Mouse (Mus musculus) embryo, embryonic 10.5 days (tissue): Measurements from ENCODE around the gene Ccdc180.

Experiments used
- DNase-seq: peaks from one replicate; pipeline ENCODE4 v3.0.0-alpha.2; 2015; ENCODE audit warnings: low spot score

The Ccdc180 gene

DNA sequence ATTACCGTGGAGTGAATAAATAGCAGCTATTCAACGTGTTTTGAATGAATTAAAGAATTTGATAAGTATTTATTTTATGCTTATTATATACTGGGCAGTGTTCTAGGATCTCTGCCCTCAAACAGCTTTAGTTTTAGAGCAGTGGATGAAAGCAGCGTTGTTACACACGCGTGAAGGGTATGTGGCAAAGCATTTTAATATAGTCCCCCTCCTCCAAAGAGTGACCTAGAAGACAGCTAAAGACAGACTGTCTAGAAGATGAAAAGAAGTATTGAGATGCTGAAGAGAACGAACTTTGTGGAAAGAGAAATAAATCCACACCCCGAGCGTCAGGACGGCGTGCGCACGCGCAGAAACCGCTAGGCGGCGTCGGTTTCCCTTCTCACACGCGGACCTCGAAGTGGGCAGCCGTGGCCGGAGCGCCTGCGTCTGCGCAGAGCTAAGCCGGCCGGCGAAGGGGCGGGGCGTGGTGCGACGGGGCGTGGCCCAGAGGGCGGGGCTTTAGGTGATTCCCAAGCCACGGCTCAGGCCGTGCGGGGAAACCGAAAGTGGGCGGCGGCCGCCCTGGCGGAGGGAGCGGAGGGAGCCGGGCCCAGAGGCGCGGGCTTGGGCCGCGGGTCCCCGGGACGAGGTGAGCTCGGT lies 81.8 kb downstream of the Ccdc180 start:
- peak; percentile 96 for DNase-seq

DNA sequence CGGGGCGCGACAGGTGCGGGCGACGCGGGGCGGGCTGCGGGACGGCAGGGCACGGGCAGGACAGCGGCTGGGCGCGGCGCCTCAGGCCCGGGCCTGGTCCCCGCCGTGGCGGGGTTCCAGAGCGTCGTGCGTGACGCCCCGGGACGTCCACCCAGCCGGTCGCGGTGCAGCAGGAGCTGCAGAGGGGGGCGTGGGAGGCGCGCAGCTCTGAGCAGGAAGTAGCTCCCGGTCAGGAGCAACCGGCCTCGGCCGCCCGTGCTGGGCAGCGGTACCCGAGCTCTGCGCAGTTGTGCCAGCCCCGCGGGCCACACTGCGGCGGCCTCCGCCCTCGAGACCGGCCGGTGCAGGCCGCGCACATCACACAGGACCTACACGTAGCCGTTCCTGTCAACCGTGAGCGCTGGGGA lies 82.3 kb downstream of the Ccdc180 start:
- DNase-seq = peak; percentile 47

DNA sequence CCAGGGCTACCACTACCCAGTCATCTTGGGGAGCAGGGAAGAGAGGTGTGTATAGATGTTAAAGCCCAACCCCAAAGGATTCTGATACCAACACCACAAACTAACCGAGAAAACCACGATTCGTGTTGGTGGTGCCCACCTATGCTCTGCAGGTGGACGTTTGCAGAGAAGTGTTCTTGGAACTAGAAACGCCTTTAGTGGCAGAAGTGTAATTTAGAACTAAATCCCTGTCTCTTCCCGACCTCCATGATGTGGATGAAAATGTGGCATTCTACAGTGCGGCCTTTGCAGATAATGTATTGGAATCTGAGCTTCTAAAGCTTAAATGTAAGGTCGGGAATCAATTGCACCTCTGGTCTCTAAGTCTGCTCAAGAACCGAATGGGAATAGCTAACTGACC lies 82.8 kb downstream of the Ccdc180 start:
- DNase-seq = no peak

DNA sequence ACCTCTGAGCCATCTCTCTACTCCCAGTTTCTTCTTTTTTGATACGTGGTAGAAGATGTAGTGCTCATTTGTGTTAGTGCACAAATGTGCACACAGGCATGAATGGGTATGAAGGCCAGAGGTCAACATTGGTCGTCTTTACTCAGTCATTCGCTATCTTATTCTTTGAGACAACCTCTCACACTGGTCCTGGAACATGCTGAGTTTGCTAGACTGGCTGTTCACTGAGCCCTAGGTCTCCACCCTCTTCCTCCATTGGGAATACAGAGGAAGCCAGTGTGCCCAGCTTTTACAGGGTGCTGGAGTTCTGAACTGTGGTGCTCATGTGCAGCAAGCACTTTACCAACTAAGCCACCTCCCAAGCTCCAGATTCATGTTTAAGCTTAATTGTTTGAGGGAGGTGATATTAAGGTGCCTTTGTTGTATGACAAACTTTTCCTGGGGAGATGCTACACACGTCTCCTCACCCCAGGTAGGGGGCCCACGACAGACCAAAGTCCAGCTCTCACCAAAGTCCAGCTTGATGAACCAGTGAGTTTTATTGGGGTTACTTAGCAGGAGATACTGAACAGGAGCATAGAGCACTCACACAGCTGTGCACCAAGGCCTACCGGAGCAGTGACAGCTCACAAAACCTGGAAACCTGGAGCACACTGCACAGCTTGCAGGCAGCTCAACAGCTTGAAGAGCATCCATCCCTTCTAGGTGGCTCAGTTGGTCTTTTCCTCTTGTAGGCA lies 87.0 kb downstream of the Ccdc180 start:
- DNase-seq = no peak

DNA sequence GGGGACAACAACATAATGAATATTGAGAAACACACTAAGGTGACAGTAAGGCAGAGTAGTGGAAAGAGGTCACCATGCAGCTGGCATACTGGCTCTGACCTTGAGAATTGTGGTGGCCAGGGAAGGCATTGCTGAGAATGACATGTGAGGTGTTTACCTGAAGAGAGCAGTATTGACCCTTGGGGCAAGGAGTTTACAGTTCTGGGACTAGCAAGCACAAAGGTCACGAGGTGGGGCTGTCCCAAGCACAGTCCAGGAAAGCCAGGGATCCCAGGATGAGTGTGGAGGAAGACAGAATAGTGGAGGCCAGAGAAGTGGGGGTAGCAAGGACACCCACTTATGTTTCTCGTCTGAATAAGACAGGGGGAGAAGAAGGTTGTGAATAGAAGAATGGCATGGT lies 89.8 kb downstream of the Ccdc180 start:
- DNase-seq = no peak

DNA sequence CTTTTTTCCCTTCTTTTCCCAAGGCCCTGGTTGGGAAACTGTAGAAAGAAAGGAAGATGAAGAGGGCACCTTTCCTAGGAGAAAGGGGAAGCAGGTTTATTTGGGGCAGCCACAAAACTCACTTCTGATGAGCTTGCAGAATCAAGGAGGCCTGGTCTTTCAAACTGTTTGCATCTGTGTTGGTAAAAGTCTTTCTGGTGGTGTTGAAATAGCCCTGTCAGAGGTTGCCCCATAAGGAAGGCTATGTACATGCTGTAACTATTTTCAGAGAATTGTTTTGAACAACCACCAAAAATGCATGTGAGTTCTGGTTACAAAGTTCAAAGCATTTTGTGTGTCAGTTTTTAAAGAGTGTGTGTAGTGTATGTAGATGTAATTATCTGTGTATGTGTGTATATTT lies 91.0 kb downstream of the Ccdc180 start:
- no peak for DNase-seq

DNA sequence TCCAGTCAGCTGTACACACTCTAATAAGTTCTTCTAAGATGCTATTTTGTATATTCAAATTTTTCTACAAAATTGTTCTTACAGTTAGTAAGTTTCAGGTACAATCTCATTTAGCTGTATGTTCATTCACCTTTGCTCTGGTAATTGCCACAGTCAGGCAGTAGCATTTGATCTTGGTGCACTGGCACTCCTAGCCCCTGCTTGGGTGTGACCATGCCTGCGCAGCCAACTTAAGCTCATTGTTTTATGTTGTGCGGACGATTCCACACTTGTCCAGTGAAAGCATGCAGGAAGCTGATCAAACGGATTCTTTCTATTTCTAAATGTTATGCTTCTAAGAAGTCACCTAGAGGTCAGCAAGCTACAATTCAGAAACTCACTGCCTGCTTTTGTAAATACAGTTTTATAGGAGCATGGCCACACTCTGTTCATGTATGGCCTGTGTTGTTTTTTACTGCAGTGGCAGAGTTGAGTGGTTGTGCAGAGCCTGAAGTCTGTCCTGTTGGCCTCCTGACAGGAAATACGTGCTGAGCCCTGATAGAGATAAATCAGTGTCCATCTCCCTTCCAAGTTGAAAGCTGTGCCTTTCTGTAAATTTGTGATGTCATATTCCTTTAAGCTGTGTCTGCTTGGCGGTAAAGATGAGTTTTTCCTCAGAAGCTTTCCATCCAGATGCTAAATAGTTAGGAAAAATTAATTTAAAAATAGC lies 100.5 kb downstream of the Ccdc180 start:
- DNase-seq = no peak

DNA sequence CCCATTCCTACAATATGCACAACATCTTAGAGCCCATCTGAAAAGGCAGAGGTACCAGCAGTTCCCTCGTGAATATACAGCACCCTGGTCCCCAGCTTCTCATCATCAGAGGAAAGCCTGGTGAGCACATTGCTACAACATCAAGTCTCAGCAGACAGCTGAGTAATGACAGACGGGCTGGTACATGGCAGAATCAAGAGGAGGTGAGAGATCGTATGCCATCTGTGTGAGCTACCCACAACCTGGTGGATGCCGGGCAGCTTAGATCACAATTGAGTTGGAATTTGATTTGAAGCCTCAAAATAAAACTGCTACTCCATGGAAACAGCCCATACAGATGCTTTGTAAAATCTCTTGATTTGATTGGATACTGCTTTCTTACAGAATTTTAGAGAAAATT lies 108.4 kb downstream of the Ccdc180 start:
- no peak for DNase-seq
